Mouse (Mus musculus): Measurements from ENCODE around the gene Rcsd1. TPM values are rescaled to one million over a fixed set of nuclear protein-coding genes. Genes with fewer than 3 reads are reported as not detected.

Rcsd1 gene
- polyA plus RNA-seq, 1 experiment from 2014 or later = 81.2 TPM

DNA sequence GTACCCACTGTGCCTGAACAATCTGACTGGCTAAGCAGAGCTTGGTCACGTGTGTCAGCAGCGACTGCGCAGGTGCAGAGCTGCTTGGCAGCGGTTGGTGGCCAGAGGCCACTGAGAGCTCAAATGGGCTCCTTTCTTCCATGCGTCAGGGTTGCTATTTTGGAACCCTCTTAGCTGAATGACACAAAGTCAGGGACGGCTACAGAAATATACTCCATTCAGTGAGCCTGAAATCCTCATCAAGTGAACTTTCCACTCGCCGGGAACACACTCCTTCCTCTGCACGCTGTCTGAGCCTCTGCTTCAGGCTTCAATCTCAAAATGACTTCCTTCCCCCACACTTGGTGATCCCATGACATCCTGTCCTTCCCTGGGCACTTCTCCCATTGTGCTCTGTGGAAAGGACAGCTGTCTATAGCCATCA lies 91.3 kb downstream of the Rcsd1 start:
- peaks cover 21 to 23% of the 10 kb centered on the region in 2 experiments for H3K4me1 ChIP-seq (ENCODE audit: control insufficient read depth in 2 of 2, insufficient read depth in 2 of 2, low read length in 2 of 2)
- peak overlapping the region; percentile 55 for H3K4me2 ChIP-seq (ENCODE audit: low read length)
- peak overlapping the region; percentile 57 for H3K9ac ChIP-seq (ENCODE audit: low read length)
- peak; percentile 62 for ATAC-seq (ENCODE audit: insufficient number of reproducible peaks, insufficient read depth, low FRiP score, low read depth)
- H3K27ac ChIP-seq (replicated peaks in 1 of 2; ENCODE audit: control insufficient read depth in 1 of 2, insufficient read depth in 1 of 2, low read depth in 2 of 2, low read length in 2 of 2) = peak overlapping the region; percentile 93 to 94
- H3K27me3 ChIP-seq (ENCODE audit: control insufficient read depth, insufficient read depth, low read length) = no peaks in the 10 kb centered on the region
- WGBS = 13% methylated on average over 9 of the region's 9 CpGs
- H3K9me3 ChIP-seq (ENCODE audit: control insufficient read depth, low read length) = peaks cover 7% of the 10 kb centered on the region
- peaks cover 24% of the 10 kb centered on the region for H3K36me3 ChIP-seq (ENCODE audit: control insufficient read depth, insufficient read depth, low read length)
- H3K4me3 ChIP-seq (ENCODE audit: control insufficient read depth in 1 of 2, insufficient read depth in 1 of 2, low read depth in 1 of 2, low read length in 2 of 2) = peak overlapping the region; percentile 5 to 17; a peak in 2 of 4 replicates

DNA sequence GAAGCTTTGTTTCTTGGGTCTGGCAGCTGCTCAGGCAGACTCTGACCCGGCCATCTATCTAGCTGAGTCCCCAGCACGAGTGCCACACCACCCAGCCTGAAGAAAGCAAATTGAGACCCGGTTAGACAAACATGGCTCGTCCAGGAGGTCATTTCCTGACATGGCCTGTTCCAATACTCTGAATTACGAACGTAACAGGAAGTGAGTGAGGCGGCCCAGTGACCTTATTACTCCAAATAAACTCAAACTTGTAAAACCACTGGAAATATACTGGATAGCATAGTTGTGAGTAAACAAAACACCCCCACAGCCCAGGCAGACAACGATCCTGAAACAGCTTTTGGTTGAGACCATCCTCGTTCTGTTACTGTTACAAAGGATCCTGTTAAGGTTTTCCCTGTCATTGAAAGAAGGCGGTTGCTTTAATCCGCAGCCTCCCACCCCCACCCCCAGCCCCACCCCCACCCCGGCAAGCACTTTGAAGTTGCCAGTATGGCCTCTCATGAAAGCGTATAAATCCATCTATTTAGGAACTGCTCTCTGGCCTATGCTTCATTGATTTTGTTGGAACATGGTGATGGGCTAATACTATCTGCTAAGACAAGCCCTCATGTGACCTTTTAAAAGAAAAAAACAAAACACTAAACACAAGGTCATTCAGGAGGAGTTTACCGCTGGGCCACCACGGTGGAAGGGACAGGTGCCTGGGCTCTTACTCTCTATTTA lies 92.2 kb downstream of the Rcsd1 start:
- Histone ChIP-seq H3K27ac (replicated peaks in 1 of 2; ENCODE audit: control insufficient read depth in 1 of 2, insufficient read depth in 1 of 2, low read depth in 2 of 2, low read length in 2 of 2) (peak overlapping the region; percentile 93 to 94), H3K4me2 (ENCODE audit: low read length) (no peak overlapping the region; the same call in 1 of the 2 replicates), H3K9ac (ENCODE audit: low read length) (no peak overlapping the region), H3K36me3 (ENCODE audit: control insufficient read depth, insufficient read depth, low read length) (peaks cover 18% of the 10 kb centered on the region), H3K4me3 (ENCODE audit: control insufficient read depth in 1 of 2, insufficient read depth in 1 of 2, low read depth in 1 of 2, low read length in 2 of 2) (no peak overlapping the region), H3K9me3 (ENCODE audit: control insufficient read depth, low read length) (peaks cover 7% of the 10 kb centered on the region), H3K4me1 (ENCODE audit: control insufficient read depth in 2 of 2, insufficient read depth in 2 of 2, low read length in 2 of 2) (peaks cover 23% of the 10 kb centered on the region in 2 experiments), H3K27me3 (ENCODE audit: control insufficient read depth, insufficient read depth, low read length) (no peaks in the 10 kb centered on the region)
- 36% methylated on average over 15 of the region's 15 CpGs for WGBS
- ATAC-seq (ENCODE audit: insufficient number of reproducible peaks, insufficient read depth, low FRiP score, low read depth) = 0 out of 2 replicates have a peak, but pooled peaks have one; percentile 35

DNA sequence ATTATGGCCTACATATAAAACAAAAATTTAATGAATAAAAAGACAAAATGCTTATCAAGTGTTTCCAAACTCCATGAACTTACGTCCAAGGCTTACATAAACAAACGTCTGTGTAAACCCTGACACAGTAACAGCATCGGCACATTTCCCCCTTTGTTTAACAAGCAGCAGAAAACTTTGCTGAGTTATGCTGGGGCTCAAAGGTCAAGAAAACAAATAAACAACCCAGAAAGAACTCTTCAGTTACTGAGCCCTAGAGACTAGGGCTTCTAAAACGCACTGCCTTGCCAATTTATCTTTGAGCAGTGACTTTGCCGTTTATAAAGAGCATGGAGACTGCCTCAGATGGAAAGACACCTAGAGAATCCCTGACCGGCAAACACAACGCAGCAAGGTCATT lies 92.9 kb downstream of the Rcsd1 start:
- H3K36me3 ChIP-seq (ENCODE audit: control insufficient read depth, insufficient read depth, low read length) = peaks cover 18% of the 10 kb centered on the region
- no peak overlapping the region for H3K4me2 ChIP-seq (ENCODE audit: low read length)
- no peak for ATAC-seq (ENCODE audit: insufficient number of reproducible peaks, insufficient read depth, low FRiP score, low read depth)
- 44% methylated on average over 7 of the region's 7 CpGs for WGBS
- H3K9me3 ChIP-seq (ENCODE audit: control insufficient read depth, low read length) = peaks cover 7% of the 10 kb centered on the region
- H3K4me3 ChIP-seq (ENCODE audit: control insufficient read depth in 1 of 2, insufficient read depth in 1 of 2, low read depth in 1 of 2, low read length in 2 of 2) = no peak overlapping the region
- H3K9ac ChIP-seq (ENCODE audit: low read length) = no peak overlapping the region
- peak overlapping the region; percentile 51 to 93 for H3K27ac ChIP-seq (replicated peaks in 1 of 2; ENCODE audit: control insufficient read depth in 1 of 2, insufficient read depth in 1 of 2, low read depth in 2 of 2, low read length in 2 of 2)
- peaks cover 23% of the 10 kb centered on the region in 2 experiments for H3K4me1 ChIP-seq (ENCODE audit: control insufficient read depth in 2 of 2, insufficient read depth in 2 of 2, low read length in 2 of 2)
- H3K27me3 ChIP-seq (ENCODE audit: control insufficient read depth, insufficient read depth, low read length) = no peaks in the 10 kb centered on the region

DNA sequence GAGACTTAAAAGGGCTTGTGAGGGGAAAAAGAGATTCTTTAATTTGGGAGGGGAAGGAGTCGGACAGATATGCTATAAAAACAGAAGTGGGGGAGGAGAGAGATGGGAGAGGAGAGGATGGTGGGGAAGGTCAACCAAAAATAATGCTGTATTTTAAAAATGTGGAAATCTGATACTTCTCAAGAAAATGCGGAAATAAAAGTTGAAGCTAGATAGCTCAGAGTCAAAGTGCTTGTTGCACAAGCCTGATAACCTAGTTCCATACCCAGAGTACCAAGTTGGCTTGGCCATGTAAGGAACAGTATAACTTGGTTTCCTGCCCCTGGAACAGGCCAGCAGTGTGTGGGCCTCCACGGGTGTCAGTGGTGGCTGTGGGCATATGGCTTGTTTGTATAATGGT lies 94.8 kb downstream of the Rcsd1 start:
- Histone ChIP-seq H3K4me3 (ENCODE audit: control insufficient read depth in 1 of 2, insufficient read depth in 1 of 2, low read depth in 1 of 2, low read length in 2 of 2) (no peak overlapping the region), H3K9me3 (ENCODE audit: control insufficient read depth, low read length) (peaks cover 7% of the 10 kb centered on the region), H3K27ac (replicated peaks in 1 of 2; ENCODE audit: control insufficient read depth in 1 of 2, insufficient read depth in 1 of 2, low read depth in 2 of 2, low read length in 2 of 2) (no peak overlapping the region), H3K9ac (ENCODE audit: low read length) (no peak overlapping the region), H3K4me2 (ENCODE audit: low read length) (no peak overlapping the region), H3K4me1 (ENCODE audit: control insufficient read depth in 2 of 2, insufficient read depth in 2 of 2, low read length in 2 of 2) (peaks cover 23 to 28% of the 10 kb centered on the region in 2 experiments), H3K27me3 (ENCODE audit: control insufficient read depth, insufficient read depth, low read length) (no peaks in the 10 kb centered on the region), H3K36me3 (ENCODE audit: control insufficient read depth, insufficient read depth, low read length) (peaks cover 14% of the 10 kb centered on the region)
- ATAC-seq (ENCODE audit: insufficient number of reproducible peaks, insufficient read depth, low FRiP score, low read depth) = no peak
- WGBS = 93% methylated on average over 3 of the region's 3 CpGs

DNA sequence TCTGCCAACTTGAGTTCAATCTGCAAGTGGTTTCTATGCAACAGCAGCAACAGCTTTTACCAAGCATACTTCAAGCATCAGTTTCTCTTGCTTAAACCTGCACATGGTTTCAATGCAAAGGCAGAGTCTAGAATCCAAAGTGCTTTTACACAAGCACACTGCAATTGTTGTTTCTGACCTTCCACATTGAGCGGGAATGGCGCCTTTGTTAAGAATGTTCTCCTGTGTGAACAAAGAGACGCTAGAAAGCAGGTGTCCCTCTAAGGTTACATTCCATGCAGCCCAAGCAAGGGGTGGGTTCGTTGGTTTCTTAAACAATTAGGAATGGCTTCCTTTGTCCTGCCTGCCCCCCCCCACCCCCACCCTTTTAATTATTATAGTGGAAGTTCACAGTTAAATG lies 95.6 kb downstream of the Rcsd1 start:
- Histone ChIP-seq H3K9ac (ENCODE audit: low read length) (no peak overlapping the region), H3K4me2 (ENCODE audit: low read length) (no peak overlapping the region), H3K27me3 (ENCODE audit: control insufficient read depth, insufficient read depth, low read length) (no peaks in the 10 kb centered on the region), H3K4me3 (ENCODE audit: control insufficient read depth in 1 of 2, insufficient read depth in 1 of 2, low read depth in 1 of 2, low read length in 2 of 2) (no peak overlapping the region), H3K4me1 (ENCODE audit: control insufficient read depth in 2 of 2, insufficient read depth in 2 of 2, low read length in 2 of 2) (peaks cover 19 to 28% of the 10 kb centered on the region in 2 experiments), H3K36me3 (ENCODE audit: control insufficient read depth, insufficient read depth, low read length) (peaks cover 14% of the 10 kb centered on the region), H3K27ac (replicated peaks in 1 of 2; ENCODE audit: control insufficient read depth in 1 of 2, insufficient read depth in 1 of 2, low read depth in 2 of 2, low read length in 2 of 2) (no peak overlapping the region), H3K9me3 (ENCODE audit: control insufficient read depth, low read length) (peaks cover 7% of the 10 kb centered on the region)
- ATAC-seq (ENCODE audit: insufficient number of reproducible peaks, insufficient read depth, low FRiP score, low read depth) = no peak
- WGBS = 86% methylated on average over 4 of the region's 4 CpGs

DNA sequence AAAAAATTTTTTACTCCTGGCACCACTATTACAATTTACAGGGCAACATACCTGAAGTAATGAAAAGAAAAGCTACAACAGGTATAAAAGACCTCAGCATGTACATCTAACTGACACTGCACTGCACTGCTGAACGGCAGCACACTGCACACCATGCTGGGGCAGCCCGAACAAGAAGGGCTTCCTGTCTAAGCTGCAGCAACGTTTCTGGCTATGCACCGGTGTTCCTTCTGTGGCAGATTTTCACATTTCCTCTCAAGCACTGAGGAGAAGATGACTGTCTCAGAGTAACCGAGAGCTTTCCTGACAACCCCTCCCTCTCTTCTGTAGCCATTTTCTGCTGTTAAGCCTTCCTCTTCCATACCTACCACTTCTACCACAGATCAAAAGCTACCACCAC lies 96.8 kb downstream of the Rcsd1 start:
- Histone ChIP-seq H3K4me1 (ENCODE audit: control insufficient read depth in 2 of 2, insufficient read depth in 2 of 2, low read length in 2 of 2) (peaks cover 10 to 16% of the 10 kb centered on the region in 2 experiments), H3K36me3 (ENCODE audit: control insufficient read depth, insufficient read depth, low read length) (peaks cover 22% of the 10 kb centered on the region), H3K9ac (ENCODE audit: low read length) (no peak overlapping the region), H3K27me3 (ENCODE audit: control insufficient read depth, insufficient read depth, low read length) (no peaks in the 10 kb centered on the region), H3K9me3 (ENCODE audit: control insufficient read depth, low read length) (peaks cover 7% of the 10 kb centered on the region), H3K4me2 (ENCODE audit: low read length) (no peak overlapping the region), H3K27ac (replicated peaks in 1 of 2; ENCODE audit: control insufficient read depth in 1 of 2, insufficient read depth in 1 of 2, low read depth in 2 of 2, low read length in 2 of 2) (peak overlapping the region in 1 of 2 experiments; percentile 12; a peak in 1 of 4 replicates), H3K4me3 (ENCODE audit: control insufficient read depth in 1 of 2, insufficient read depth in 1 of 2, low read depth in 1 of 2, low read length in 2 of 2) (no peak overlapping the region)
- WGBS = 45% methylated on average over 5 of the region's 5 CpGs
- ATAC-seq (ENCODE audit: insufficient number of reproducible peaks, insufficient read depth, low FRiP score, low read depth) = no peak

DNA sequence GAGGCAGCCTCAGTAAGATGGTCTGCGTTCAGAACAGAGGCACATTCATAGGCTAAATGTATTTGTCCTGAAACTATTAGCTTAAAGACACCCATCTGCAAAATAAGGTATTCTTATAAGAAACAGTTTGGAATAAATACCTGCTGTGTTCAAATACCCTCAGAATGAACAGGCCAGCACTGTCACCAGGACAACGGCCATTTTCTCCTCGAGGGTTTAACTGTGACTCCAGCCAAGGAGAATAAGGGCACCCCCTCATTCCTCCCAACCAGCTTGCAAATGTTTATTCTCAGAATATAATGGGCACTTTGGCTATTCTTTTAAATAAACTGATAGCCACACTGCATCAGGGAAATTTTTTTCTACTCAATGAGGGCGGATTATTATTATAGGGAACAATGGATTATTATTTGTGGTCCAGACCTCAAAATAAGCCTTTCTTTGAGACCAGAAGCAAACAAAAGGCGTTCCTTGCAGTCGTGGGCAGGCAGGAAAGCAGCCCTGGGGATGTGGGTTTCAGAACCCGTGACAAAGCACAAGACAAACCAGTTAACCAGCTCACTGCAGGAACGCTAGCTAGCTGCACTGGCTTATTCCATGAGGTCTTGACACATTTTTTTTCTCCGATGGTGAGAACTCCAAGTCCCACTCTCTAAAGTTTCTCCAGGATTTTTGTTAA lies 99.1 kb downstream of the Rcsd1 start:
- Histone ChIP-seq H3K27ac (replicated peaks in 1 of 2; ENCODE audit: control insufficient read depth in 1 of 2, insufficient read depth in 1 of 2, low read depth in 2 of 2, low read length in 2 of 2) (no peak overlapping the region), H3K4me3 (ENCODE audit: control insufficient read depth in 1 of 2, insufficient read depth in 1 of 2, low read depth in 1 of 2, low read length in 2 of 2) (no peak overlapping the region), H3K4me2 (ENCODE audit: low read length) (no peak overlapping the region), H3K27me3 (ENCODE audit: control insufficient read depth, insufficient read depth, low read length) (no peaks in the 10 kb centered on the region), H3K36me3 (ENCODE audit: control insufficient read depth, insufficient read depth, low read length) (peaks cover 34% of the 10 kb centered on the region), H3K9ac (ENCODE audit: low read length) (no peak overlapping the region), H3K9me3 (ENCODE audit: control insufficient read depth, low read length) (peaks cover 6% of the 10 kb centered on the region), H3K4me1 (ENCODE audit: control insufficient read depth in 2 of 2, insufficient read depth in 2 of 2, low read length in 2 of 2) (peaks cover 3 to 23% of the 10 kb centered on the region in 2 experiments; a peak in 3 of 4 replicates)
- ATAC-seq (ENCODE audit: insufficient number of reproducible peaks, insufficient read depth, low FRiP score, low read depth) = no peak
- WGBS = 68% methylated on average over 9 of the region's 9 CpGs
